Mouse (Mus musculus): Measurements from ENCODE around the gene Sorcs3.

Gene Sorcs3

DNA sequence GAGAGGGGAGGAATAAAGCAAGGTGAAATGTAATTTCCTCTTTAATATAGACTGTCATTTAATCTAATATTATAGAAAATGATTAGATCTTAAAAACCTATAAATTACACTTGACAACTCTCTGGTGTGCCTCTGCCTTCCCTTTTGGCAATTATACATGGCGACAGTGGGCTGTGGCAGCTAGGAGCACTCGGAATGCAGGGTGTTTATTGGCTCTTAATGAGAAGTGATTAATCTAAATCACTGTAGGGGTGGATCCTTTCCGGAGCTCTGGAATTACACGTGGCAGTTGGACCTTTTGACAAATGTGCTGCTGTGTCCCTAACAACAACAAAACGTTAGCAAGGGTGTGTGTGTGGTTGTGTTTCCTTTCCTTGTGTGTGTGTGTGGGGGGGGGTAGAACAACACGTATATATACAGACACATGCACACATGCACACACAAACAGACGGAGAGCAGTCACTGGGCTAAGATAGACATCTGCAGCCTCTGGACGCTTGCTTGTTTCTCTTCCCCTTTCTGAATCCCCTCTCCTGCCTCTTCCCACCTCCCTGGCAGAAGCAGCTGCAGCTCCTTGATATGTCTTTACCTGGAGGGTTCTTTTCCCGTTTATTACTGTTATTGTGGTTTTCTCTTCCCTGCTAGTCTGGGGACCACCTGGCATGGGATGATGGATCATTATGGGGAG, 318.8 kb downstream of the Sorcs3 start:
- DNase-seq (ENCODE audit: low read depth), result no peak

DNA sequence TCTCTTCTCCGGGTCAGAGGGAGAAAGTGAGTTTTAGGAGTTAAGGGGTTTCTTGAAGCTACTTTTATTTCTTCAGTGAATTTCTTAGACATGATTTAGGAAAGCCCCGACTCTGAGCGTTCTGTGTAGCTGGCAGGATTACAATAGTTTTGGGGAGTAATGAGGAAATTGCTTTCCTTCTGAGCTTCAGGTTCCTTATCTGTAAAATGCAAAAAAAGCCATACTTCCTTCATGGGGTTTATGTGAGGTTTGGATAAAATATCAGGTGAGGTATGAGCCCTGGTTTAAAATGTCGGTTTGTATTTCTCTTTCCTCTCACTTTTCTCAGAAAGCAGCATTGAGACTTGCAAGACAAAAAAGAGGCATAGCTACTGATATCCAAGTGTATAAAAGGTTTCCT, 327.8 kb downstream of the Sorcs3 start:
- no peak for DNase-seq (ENCODE audit: low read depth)

DNA sequence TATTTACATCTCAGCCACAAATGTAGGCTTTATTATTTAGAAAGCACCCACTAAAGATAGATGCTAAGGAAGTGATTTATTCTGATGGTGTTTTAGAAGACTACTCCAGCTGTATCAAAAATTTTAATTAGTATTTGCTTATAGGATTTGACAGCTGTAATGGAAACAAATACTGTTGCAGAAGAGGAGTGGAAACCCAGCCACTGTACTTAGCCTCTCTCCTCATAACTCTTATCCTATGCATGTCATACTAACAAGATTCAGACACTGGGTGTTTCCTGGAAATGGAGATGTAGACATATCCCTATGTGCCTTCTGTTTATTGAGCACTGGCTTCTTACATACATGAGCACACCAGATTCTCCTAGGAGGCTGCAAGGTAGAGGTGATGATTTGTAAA, 338.5 kb downstream of the Sorcs3 start:
- no peak for DNase-seq (ENCODE audit: low read depth)

DNA sequence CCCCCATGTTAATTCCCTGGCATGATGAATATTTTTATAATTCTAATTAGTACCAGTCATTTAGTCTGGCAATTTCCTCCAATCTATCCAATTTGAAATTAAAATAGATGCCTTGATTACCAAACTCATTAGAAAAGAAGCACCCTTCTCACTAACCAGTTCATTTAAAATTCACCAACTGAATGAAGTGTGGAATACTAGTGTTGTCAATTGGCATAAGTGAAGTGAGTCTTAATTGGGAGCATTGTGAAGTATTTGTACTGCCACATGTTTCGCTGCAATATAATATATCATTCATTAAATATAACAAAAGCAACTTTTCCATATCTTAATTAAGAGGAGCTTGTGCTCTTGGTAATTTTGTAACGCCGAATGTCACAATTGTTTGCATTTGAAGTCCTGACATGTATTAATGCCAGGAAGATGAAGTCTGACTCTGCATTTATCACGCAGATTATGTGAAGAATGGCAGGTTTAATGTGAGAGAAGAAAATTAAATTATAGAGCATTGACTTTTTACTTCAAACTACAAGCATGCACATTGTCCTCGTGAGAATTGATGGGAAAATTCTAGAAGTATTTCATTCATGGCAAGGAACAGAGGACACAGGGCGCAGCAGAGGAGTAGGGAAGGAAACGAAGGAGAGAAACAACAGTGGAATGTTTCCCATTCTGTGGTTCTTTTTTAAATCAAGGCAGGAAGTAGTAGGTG, 339.8 kb downstream of the Sorcs3 start:
- DNase-seq (ENCODE audit: low read depth), result no peak

DNA sequence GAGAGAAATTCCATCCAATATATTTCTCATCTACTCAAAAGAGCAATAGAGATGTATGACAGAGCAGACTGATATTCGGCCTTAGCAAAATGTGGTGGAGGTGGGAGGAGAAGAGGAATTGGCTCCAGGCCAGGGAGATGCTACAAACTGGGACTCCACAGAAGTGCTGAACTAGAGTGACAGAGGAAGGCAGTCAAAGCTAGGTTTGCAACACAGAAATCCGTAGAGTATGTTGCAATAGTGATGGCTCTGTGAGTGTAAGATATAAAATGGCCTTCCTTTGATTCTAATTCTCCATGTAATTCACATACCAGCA, 340.3 kb downstream of the Sorcs3 start:
- DNase-seq (ENCODE audit: low read depth), result no peak

DNA sequence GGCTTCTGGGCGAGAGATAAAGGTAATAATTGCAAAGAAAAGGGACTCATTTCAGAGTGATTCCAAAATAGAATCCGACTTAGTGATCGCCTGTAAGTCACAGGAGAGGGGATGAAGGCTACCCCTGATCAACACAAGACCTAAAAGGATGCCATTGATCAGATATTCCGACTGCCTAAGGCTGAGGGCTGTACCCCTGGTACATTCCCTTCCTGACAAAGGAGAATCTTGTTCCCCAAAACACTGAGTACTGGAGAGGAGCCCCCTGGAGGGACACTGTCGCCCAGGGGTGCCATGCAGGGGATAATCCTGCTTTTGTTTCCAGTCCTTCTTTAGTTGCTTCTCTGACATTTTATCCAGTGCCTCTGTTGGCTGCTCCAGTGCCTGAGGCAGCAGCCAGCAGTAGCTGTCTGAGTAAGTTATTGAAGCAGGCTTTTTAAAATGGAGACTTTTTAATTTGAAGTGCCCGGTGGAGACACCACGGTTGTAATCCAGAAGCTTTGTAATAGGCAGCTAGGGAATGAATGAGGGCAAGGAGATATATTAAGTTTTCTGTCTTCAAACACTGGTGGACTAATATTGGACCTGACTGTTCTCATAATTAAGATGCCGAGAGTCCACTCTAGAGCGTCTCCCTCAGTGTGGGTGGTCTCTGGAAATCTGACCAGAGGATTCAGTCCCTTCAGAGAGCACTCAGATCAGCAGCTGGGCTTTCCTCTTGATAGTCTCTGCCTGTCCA, 342.5 kb downstream of the Sorcs3 start:
- DNase-seq (ENCODE audit: low read depth), result no peak

DNA sequence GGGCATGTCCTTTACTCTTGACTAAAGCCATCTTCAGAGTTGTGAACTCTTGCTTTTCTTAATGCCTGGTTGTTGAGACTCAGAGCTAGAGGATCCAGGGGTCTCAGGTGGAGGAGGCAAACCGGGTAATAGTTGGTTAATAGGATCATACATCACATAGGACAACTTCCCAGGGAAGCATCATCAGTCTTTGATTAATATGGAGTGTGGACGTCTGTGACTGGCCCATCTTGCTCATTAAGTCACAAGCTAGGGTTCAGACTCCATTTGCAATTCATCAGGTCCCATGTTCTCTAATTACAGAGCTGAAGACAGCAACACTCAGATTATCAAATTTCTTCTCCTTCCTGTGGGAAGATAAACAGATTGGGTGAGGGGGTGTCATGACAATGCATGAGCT, 353.6 kb downstream of the Sorcs3 start:
- DNase-seq (ENCODE audit: low read depth), result no peak

DNA sequence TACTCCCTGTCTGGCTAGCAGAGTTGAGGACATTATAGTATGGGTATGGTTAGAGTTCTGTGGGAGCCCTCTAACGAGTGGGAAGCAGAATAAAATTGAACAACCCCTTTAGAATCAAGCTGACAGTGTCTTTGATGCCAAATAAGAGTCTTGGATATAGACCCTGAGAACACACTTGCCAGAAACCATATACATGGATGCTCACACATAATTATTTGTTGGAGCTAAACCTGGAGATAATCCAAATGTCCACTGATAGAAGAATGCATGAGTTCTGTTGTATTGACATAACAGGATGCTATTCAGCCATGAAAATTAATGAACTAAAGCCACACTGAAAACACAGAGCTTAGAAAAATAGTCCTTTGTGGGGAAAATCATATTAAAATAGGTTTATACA, 369.9 kb downstream of the Sorcs3 start:
- no peak for DNase-seq (ENCODE audit: low read depth)

DNA sequence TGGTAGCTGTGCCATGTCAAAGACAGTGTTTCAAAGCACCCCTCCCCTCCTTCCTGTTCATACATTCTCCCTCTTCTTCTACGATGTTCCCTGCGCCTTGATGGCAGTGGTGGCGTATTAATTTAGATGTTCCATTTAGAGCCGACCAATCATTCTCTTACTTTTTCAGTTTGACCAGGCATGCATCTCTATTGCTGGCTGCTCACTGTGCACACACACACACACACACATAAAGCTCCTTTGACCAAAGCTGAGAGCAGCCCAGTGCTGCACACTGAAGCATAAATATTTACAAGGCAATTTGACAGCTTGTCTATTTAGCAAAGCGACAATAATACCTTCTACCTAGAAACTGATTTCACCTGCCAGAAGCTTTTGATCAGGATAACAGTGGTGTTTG, 371.3 kb downstream of the Sorcs3 start:
- no peak for DNase-seq (ENCODE audit: low read depth)

DNA sequence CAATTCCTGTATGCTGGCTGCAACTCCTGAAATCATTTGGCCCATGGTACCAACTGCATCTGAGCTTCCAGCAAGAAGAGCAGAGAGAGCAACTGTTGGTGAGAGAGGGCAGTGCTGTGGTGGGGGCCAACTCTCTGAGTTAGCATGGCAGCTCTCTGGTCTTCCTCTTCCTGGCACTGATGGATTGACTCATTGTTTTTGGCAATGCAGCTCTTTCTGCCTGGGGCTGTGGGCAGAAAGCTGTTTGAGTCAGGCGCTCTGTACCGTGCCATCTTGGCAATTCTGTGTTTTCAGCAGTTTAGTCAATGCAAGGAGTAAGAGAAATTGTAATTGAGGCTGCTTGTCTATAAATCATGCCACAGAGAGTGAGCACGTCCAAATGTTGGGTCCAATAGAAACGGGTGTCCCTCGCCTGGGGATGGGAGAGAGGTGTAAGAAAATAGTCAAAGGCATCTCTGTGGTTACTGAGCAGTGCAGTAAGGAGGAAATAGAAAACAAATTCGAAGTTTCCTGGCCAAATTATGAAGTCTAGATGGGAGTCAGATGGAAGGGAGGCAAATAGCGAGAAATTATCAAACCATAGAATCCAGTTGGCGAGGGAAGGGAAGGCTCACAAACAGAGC, 379.2 kb downstream of the Sorcs3 start:
- no peak for DNase-seq (ENCODE audit: low read depth)

DNA sequence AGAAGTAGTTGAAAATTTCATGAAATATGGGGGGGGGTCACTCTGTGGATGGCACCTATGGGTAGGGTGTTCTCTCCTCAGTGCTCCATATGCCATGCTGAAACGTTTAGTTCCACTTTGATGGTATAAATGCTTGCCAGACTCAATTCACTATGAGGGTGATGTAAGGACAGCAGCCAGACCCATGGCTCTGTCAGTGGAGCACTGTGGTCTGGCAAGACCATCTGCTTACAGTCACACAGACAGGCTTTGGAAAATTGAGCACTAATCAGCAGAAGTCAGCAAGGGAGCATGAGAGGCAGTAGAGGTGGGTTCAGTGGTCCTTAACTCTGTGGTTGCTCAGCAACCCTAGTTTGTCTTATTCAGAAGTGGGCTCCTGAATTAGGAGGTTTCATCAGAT, 411.1 kb downstream of the Sorcs3 start:
- no peak for DNase-seq (ENCODE audit: low read depth)

DNA sequence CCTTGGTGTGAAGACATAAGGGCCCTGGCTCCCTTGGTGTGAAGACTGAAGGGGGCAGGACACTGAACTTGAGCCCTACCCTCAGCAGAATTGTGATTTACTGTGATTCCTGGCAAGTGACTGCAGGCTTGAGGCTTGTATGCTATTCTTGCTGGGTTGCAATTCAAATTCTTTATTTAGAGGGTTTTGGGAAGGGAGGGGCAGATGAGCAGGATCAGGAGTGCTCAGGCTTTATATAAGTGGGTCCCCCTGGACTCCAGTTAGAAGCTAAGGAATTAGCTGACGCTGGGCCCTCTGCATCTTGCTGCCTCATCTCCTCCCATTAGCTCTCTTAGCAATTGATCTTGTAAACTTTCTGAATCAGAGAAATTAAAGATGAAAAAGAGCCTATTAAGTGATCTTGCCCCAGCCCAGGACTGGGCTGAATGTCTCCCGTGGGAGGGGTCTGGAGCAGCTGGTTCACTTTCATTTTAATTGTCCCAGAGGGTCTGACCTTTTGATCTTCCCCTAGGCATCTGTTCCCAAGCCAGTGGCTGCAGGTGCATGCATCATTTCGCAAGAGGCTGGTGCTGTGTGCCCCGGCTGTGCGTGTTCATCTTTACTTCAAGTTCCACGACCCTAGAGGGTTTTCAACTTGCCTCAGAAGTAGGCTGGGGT, 425.0 kb downstream of the Sorcs3 start:
- no peak for DNase-seq (ENCODE audit: low read depth)

DNA sequence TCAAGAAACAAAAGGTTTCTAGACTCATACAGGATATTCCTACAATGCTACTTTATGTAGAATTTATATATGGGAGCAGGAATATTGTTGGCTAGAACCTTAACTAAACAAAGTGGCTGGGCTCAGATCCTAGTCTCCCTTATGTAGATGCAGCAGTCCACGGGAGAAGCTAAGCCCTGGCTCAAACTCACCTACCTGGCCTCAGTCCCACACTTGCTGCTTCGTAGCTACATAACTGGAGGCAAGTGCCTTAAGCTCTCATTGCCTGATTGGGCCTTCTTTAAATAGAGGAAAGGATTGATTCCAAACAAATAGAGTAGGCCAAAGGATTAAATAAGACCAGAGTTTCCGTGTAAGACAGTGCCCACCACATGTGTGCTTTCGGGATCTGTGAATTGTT, 436.7 kb downstream of the Sorcs3 start:
- DNase-seq (ENCODE audit: low read depth), result no peak

DNA sequence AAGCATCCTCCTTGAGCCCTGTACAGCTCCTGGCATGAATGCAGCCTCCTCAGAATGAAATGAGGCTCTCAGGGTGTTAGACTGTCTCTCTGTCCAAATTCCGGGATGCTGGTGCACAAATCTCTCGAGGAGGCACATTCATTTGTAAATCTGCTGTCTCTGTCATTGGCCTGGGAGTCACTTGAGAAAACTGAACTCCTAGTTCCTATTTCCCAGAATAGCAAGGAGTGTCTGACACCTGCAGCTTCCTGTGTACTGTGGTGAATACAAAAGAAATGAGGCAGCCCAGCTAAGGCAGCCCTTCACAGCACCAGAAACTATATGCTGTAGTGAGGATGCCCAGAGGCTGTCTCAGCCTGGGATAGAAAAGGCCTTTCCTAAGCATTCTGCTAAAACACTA, 444.1 kb downstream of the Sorcs3 start:
- no peak for DNase-seq (ENCODE audit: low read depth)

DNA sequence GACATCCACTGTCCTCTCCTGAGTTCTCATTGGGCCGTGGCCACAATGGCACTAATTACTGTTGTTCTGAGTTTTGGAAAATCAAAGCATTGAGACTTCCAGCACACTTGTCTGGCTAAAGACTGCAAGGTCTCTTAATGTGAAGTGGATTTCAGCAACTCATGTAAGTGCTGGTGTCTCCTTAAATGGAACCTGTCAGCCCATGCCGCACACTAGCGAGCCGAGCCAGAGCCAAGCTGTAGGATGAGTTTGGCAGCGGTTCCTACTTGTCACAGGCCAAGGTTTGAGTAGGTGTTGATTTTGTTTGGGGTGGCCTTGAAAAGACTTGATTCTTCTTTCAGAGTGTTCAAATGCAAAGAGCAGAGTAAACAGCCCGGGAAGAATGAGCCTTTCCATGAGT, 445.8 kb downstream of the Sorcs3 start:
- no peak for DNase-seq (ENCODE audit: low read depth)

DNA sequence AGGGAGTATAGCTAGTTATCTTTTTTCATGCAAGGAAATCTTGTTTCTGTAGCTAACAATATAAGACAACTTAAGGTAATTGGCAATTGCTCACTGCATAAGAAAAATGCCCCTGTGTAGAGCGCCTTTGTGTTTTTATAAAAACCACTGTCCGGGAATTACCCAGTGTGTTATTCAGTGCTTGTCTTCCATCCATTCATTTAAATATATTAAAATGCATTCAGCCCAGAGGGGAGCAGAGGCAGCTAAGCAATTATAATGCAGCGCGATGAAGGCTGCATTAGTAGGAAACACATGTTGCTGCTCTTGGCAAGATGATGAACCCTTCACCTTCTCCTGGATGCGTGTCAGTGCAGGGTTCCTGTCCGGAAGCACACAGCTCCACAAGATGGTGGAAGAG, 454.4 kb downstream of the Sorcs3 start:
- no peak for DNase-seq (ENCODE audit: low read depth)

DNA sequence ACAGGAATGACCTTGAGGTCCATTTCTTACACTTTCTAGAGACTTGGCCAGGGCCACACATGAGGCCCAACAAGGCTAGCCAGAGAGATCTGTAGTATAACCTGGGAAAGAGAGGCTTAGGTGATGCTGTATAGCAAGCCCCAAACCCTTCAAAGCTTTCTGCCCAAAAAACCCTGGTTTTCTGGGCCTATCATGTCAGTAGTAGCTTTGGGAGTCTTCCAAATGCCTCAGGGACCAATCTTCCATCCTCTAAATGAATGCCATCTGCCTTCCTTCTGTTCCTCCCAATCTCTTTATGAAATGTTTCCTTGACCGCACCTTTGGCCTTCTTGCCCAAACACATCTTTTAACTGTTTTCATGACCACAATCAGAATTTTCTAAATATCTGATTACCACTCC, 474.1 kb downstream of the Sorcs3 start:
- no peak for DNase-seq (ENCODE audit: low read depth)

DNA sequence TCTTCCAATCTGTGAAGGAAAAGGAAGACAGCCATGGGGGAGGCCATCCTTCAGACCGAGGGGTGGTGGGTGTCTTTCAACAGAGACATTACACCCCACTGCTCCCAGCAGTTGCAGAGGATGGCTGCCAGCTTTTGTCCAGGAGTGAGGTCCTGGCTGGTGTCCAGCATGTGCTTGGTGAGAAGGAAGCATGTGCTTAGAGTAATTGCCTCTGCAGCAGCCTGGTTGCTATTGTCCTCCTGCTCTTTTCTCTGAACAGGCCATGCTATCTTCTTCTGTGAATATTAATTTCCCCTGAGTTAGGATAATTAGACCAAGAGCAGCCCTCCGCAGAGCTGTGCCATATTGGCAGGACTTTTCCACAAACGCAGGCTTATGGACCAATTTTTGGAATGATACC, 476.7 kb downstream of the Sorcs3 start:
- DNase-seq (ENCODE audit: low read depth), result no peak

DNA sequence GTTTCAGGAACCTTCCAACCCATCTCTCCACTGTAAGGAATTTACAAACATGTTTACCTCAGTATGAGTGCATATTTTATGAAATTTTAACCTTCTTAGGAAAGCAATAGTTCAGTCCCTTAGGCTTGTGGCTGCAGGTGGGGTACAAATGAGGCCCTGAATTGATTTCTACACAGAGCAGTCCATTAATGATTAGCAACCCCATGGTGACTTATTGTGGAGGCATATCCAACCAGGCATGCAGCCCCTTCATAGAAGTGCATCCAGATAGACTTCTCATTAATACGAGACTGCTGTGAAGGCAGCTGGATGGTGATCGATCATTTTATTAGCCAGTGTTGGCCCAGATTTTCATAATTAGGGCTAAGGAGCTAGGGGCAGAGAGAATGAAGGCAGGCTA, 480.5 kb downstream of the Sorcs3 start:
- no peak for DNase-seq (ENCODE audit: low read depth)

DNA sequence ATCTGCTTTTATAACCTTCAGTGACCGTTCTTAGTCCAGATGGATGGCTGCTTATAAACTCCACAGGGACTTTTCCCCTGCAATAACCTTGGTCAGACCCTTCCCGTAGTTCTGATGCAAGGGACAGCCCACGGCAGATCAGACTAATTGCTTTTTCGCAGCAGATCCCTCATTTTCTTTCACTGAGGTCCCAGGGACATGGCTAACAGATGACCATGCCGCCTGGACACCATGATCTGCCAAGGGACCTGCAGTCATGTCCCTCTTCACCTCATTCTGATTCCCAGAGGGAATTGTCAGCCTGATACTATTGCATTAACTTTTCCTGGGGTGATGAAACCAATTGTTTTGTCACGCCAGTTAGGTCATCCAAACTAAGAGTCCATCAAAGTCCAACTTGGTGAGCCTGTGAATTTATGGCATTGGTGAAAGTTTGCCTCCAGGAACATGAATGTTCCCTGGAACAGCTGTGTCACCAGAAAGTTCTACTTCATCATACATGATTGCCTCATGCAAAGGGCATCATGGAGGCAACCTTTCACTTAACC, 494.4 kb downstream of the Sorcs3 start:
- no peak for DNase-seq (ENCODE audit: low read depth)

DNA sequence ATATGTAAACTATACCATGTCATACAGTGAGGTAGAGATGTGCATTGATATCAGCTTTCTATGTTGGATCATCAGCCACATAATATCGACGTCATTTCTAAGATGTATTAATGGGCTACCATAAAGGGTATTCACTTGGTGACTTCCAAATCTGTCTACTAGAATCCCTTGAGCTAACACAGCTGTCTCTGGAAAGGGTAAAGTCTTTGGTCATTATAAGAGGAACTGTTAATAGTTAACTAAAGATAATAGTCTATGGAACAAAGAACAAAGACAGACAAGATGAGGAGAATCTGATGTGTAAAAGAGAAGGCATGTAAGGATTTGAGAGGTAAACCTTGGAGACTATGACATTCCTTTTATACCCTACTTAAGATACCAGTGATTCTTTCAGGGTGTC, 497.9 kb downstream of the Sorcs3 start:
- DNase-seq (ENCODE audit: low read depth), result no peak

DNA sequence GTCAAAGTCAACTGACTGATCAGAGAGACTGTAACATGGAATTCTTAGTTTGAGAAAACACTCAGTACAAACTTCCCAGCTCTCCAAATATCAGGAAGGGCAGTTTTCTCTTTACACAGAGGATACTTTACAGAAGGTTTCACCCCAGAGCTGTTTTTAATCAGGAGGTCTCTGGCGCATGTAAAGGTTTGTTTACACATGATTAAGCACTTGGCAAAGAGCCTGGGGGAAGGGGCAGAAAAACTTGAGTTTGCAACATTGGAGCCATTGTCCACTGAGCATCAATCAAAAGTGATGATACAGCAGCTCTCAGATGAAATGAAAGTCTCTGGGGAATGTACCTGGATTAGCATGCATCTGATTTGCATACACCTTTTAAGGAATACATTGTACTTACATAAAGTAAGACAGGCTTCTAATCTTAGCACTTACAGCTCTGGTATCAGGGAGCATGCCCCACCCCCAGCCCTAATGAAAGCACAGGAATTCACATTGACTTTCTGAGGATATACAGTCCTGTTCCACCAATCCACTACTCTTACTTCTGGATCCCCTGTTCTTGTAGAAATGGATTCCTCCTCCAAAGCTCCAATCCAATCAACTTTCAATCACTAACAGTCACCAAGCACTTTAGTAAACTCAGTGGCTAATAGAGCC, 500.6 kb downstream of the Sorcs3 start:
- DNase-seq (ENCODE audit: low read depth), result no peak

All from induced T-regulatory cell, adult 2 months (primary cell).